Mouse (Mus musculus) thymus, postnatal 10 days (tissue): ENCODE measurements around the gene Ddx21.
"Not testable (repeated sequence)": the region's sequence is repeated elsewhere in the genome, so short reads cannot be mapped to it uniquely, and the experiment has no call there.

ENCODE experiments used
- DNase-seq, 2 experiments: peaks; one replicate each; pipeline ENCODE4 v3.0.0; 2021; ENCODE audit warnings: low spot score in 2 of 2

The Ddx21 gene

DNA sequence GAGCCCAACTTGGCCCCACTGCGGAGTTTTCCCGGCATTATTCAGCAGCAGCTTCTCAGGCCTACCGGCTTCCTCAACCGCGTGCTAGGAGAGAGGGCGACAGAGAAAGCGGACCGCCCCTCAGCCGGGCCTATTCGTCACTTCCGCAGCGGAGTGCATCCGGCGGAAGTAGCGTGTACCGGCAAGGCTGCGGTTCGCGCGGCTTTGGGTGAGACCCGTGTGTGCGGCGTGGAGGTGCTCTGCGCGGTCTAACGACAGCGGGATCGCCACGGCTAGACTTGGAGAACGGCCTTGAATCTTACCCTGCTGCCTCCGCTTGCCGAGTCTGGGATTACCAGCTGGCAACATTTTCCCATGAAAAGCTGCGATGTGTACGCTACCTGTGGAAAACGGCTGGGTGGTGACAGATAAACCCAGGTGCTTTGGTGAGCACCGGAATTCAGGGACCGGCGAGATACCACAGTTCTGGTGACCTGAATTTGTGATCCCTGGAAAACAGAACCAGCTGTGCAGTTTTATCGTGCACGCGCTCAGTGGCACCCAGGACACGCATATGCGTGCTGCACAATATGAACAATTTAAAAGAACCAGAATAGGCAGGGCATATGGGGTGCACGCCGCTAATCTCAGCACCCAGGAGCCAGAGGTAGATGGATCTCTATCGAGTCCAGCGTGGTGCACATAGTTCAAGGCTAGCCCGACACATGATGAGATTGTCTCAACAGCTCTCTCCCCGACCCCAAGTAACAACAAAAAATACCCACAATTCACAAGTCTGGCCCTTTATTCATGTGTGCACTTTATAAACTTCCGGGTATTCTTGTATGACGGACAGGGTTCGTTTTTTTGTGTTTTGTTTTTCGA is at the start of gene Ddx21:
Gene Ddx21 (minus strand): TSS at position 105 of the 864 bp plus-strand sequence.
- peak; percentile 85 to 91 for DNase-seq

DNA sequence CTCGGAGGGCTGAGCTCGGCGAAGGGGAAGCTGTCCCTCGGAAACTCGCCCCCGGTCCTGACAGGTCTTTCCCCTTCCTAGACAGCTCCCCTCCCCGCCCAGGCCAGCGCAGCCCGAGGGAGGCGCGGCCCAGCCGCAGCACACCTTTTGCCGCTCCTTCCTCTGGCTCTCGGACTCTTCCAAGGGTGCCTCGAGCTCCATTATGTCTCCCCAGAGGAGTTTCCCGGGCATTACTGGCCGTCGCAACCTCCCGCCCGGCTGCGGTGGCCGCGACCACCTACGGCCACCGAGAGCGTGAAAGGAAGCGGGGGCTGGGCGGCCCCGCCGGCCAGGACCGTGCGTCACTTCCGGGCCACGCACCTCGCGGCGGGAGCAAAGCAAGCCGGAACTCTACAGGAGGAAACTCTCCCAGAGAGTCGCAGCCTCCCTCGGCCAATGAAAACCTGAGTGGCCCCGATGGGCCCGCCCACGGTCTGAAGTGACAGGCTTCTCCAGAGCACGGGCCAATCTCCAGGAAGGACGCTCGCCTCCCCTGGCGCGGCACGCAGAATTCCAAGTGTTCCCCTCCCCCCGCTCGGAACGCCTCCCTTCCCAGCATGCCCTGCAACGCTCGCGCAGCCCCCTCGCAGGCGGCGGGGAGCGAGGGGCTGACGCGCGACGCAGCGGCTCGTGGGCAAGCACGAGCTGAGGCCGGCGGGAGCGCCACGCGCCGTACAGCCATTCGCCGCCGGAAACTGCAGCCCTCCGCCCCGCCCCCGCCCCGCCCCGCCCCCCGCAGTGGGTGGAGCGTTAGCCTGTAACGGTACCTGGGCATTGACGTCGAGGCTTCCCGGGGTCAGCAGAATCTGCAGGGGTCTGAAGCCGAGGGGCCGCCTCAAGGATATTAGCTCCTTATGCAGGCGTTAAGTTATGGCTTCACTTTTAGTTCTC is 49.1 kb upstream of the Ddx21 start, which contains the start of gene Ddx50:
Gene Ddx50 (minus strand): TSS at position 338 of the 930 bp plus-strand sequence.
- DNase-seq = peak; percentile 95 to 98

DNA sequence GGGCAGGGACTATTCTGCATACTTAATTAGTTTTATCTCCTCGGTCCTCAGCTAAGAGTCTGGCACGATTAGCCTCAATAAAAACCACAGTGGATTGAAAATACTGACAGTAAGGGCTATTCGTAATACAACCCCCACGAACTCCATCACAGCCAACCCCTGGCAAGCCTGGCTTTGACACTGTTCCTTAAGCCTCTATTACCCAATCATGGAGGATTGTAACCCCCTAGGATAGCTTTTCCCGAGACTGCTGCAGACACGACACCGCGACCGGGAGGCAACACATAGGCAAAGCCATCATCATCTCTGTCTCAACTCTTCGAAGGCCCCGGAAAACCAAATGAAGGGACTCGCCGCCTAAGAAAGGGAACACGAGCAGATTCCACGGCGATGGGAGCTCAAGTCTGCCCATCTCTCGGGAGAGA is 48.3 kb upstream of the Ddx21 start:
- peak in 1 of 2 experiments; percentile 15 for DNase-seq

DNA sequence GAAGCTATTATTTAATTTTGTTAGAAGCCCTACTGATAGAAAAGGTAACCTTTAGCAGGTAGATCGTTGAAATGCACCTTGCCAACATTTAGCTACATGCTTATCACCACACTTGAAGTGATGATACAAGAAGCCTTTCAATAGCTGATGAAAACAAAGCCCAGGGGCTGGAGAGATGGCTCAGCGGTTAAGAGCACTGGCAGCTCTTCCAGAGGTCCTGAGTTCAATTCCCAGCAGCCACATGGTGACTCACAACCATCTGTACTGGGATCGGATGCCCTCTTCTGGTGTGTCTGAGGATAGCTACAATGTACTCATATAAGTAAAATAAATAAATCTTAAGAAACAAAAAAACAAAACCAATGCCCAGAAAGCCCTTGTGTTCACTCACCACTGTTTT is 2.1 kb upstream of the Ddx21 start:
- DNase-seq = no peak

DNA sequence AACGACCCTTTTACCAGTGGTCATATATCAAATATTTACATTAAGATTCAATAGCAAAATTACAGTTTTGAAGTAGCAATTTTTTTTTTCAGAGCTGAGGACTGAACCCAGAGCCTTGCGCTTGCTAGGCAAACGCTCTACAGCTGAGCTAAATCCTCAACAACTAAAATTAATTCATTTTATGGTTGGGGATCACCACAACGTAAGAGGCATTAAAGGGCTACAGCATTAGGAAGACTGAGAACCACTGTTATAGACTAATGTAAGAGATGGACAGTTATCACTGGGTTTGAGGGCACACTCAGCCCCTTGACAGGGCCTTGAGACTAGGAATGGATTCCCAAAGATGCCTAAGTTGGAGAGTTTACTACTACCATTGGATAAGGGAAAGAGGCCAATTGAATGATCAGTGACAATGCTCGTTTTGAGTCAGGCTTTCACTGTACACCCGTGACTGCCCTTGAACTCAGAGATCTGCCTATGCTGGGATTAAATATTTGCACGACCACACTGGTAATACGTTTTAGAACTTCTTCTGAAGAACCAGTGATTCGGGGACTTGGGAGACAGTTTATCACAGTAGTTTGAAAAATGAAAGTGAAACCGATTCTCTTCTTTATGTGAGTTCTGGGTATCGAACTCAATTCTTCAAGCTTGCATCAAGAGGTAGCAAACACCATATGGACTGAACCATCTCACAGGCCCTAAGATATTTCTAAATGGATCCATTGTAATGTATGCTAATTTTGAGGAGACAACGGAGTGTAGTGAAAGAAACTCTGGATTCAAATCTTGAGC is 1.4 kb upstream of the Ddx21 start:
- no peak for DNase-seq

DNA sequence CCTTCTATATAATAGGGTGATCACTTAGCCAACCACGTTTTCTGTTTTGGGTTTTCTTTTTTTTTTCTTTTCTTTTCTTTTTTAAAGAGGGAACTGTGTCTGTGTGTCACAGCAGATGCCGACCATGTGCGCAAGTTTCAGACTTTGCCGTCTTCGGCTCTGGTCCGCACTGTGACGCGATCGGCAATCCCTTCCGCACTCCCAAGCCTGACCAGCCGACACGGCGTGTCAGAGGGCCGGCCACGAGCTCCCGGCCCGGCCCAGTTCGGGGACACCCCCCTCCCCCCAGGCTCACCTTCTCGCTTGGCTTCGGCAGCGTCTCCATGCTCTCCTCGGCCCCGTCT is 276 bp downstream of the Ddx21 start:
- DNase-seq = no peak

DNA sequence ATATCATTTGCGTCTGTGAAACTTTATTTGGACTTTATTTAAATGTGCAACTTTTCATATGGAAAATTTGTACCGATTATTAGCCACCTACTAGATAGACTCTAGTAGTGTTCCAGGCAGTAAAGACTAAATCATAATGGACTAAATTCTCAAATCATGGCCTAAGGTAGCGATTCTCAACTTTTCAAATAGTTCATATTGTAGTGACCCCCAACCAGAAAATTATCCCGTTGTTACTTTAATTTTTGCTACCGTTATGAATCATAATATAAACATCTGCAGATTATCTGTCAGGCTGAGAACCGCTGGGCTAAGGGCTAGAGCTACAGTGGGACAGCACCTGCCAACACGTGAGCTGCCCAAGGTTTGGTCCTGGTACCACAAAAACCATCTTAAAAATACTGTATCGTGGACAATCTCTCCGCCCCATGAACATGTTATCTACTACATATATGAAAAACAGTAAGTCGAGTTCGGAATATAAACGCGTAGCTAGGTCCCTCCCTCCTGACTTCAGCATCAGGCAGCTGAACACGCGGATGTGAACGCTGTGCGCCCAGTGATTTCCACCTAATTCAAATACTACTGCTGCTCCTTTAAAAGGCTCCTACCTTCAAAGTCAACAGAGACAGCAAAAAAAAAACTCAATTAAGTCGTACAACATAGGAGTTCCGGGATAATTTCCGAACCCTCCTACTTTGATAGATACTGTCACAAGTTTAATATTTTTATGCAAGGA is 859 bp downstream of the Ddx21 start:
- no peak for DNase-seq

DNA sequence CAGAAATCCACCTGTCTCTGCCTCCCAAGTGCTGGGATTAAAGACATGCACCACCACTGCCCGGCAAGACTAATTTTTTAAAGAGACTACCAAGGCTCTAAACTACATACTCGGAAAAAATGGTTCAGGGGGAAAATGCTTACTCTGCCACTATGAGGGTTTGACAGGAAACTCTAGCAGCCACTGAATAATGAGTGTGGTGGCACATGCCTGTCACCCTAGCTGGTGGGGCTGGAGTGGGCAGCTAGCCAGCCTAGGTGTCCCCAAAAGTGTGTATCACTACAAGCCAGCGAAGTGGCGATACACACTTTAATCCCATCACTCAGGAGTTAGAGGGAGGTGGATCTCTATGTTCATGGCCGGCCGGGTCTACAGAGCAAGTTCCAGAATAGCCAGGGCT is 2.0 kb downstream of the Ddx21 start:
- DNase-seq = no peak

DNA sequence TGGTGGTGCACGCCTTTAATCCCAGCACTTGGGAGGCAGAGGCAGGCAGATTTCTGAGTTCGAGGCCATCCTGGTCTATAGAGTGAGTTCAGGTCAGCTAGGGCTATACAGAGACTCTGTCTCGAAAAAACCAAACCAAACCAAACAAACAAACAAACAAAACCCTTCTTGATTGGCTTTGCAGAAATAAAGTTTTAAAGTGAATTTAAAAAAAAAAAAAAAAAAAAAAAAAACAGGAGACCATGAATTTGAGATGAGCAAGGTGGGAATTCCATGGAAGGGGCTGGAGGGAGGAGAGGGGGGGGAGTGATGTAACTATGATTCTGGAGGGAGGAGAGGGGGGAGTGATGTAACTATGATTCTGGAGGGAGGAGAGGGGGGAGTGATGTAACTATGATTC is 2.8 kb downstream of the Ddx21 start:
- not testable (repeated sequence) for DNase-seq

DNA sequence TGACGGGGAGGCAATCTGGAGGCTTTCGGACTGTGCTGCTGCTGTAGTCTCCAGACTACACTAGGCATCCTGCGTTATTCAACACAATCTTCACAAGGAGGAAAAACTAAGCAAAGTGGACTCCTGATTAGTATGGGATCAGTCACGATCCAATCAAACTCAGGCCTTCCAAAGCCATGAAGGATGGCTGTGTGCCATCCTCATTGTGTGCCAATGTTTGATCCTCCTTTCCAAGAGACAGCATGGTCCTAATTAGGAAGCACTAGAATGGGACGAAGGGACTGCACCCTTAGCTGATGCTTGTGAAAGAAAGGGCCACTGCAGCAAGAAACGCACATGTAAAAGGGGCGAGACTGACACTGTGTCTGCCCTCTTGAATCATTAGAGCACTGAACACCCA is 9.6 kb downstream of the Ddx21 start:
- no peak for DNase-seq

DNA sequence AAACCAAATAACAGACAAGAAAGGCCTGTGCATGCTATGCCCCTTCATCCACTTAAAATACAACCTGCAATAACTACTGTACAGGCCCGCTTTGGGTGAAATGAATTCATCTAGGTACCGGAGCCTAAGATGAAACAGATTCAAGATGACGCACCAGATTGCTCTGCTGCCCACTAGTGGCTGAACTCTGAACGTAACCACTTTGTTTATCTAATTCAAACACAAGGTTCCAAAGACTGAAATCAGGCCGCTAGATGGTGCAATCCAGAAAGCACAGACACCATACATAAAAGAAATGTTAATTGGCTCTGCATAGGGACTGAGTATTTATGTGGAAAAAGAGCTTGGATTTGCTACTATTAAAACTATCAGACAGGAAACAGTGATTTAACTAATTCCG is 11.9 kb downstream of the Ddx21 start:
- peak; percentile 78 to 93 for DNase-seq

DNA sequence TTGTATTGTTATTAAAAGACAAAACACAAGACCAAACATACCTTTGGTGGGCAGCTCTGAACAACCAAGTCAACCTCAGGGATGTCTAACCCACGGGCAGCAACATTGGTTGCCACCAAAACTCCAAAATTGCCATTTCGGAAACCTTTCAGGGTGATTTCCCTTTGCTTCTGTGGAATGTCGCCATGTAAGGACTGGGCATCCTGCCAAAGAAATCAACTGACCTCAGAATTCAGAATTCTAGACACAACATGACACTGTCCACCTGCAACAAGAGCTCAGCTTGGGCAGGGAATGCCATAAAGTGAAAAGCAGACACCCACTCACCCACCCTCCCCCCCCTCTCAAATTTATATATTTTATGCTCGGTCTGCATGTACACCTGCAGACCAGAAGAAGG is 13.5 kb downstream of the Ddx21 start:
- no peak for DNase-seq

DNA sequence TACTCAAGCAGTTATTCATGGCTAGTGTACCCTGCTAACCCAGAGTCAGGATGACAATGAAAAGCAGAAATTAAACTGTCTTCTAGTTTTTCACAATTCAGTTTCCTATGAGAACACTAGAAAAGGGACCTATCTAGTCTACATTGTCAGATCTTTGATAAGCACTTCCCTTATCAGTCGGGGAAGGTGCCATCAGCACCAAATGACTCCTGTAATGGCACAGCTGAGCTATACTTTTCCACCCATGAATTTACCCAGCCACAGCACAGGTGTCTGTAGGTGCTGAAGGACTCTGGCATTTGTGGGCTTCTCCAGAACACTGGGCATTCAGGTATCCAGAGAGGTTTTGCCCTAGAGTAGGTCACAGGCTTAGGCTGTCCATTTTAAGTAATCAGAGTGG is 18.8 kb downstream of the Ddx21 start:
- DNase-seq = no peak

DNA sequence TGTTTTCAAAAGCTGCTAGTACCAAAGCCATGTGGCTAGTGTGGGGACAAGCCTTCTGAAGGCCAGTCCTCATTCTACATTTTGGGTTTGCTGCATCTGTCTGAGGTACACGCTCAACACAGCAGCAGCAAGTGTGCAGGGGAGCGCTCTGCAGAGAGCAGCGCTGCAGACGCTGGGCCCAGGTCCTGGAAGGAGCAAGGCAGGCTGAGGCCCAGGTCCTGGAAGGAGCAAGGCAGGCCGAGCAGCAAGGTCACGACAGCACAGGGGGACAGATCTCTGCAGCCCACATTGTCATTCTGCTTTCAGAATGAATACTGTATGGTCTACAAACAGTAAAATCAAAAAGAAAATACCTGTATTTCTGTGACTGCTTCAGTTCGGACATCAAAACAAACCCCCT is 19.4 kb downstream of the Ddx21 start:
- DNase-seq = no peak

DNA sequence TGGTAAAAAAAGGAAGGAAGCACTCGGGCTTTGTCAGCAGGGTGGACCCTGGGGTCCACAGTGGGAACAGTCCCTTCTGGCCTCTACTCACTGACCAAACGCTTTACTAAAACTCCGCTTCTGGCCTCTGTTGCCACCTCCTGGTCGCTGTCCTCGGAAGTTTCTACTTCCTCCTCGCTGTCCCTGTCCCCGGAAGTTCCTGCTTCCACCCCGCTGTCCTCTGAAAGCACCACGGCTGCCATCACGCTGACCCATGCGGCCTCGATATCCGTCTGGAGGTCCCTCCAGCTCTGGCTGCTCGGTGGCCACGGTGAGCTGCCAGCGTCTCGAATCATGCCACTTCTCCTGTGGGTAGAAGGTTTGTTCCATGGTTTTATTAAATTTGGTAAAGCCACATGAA is 19.8 kb downstream of the Ddx21 start:
- no peak for DNase-seq

DNA sequence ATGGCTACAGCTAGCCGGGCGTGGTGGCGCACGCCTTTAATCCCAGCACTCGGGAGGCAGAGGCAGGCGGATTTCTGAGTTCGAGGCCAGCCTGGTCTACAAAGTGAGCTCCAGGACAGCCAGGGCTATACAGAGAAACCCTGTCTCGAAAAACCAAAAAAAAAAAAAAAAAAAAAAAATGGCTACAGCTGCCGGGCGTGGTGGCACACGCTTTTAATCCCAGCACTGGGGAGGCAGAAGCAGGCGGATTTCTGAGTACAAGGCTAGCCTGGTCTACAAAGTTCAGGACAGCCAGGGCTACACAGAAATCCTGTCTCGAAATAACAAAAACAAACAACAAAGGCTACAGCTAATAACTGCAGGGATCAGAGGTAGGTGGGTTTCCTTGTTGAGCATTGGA is 23.0 kb downstream of the Ddx21 start:
- not testable (repeated sequence) for DNase-seq

DNA sequence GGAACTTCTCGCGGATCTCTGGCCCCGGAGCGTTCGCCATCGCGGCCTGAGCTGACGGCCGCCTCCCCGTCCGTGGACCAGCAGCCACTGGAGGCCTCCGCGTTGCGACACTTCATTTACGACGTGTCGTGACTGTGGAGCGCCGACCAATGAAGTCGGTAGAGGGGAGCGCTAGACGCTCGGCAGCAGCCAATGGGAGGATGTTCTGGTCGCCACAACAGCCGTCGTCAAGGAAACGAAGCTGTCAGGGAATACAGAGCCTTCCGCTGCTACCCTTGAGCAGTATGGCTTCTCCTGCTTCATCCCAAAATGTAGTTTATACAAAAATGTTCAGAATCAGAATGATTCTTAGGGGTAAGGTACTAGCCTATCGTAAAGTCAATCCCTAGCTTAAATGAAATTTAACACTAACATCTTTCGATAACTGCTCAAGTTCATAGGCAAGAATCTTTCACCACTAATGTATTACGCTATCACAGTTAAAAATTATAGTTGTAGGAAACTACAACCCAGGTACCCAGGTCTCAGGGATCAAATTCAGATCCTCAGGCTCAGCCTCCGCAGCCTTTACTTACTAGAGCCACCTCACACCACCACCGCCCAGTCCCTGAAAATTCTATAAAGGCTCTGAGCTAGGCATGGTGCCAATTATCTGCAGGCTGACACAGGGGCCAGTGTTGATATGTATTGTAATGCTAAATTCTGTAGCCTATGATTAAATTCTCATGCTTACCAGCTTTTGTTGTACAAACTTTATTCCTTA is 23.6 kb downstream of the Ddx21 start, which contains the start of gene Kif1bp:
Gene Kif1bp (minus strand): TSS at position 120 of the 763 bp plus-strand sequence.
- peak; percentile 93 to 94 for DNase-seq

DNA sequence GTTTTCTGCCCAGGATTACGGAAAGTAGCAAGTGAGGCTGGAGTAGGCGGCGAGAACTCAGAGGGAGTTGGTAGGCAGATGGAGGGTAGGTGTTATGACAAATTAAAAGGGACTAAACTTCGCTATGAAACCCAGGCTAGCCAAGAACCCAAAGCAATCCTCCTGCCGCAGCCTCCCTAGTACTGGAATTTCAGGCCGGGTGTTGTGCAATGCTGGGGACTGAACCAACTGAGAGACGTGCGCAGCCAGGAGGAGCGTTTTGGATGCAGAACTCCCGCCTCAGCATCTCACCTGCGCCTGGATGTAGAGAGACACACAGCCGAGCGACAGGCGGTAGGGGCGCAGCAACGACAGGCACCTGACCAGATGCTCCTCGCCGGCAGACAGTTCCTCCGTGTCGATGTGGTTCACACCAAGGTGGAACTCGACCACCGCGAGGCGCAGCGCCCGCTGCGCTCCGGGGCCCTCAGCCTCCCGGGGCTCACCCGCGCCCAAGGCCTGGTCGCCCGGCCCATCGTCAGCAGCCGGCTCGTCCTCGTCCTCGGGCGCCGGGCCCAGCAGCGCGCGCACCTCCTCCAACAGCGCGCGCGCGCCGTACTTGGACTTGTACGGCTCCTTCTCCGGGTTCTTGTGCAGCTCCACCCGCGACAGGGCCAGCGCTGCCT is 24.3 kb downstream of the Ddx21 start:
- no peak for DNase-seq

DNA sequence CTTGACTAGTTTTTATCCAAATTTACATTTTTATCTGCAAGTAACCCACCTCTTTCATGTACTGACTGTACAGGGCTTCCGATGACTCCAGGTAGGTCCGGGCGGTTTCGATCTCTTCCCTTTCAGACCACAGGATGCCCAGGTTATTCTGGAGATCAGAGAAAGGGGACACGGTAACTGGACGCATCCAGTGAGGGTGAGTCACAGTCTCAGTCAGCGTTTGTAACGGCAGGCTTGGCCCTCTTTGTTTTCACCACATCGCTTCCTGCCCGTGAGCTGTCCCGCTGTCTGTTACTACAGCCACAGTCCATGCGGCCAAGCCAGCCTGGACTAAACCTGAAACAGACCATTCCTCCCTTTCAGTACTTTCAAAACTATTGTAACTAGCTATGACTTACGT is 27.1 kb downstream of the Ddx21 start:
- DNase-seq = no peak
